ENCODE assay signal across 9 mouse cellular contexts in genomic region chr14:25519656-25520055, GRCm38 (mm10).
DNase-seq lines count a peak whose midpoint lies in the region; ATAC-seq lines count a peak whose summit lies in the region.
"Had no signal": no experiment of that assay in that cellular context is flagged by ENCODE, and none has a peak within 500 bp of the region (broad histone marks: within the 10 kb centered on the region; RNA-seq: fewer than 3 reads in every experiment).

No protein-coding gene starts in this region.

- no peaks in the 10 kb centered on the region for H3K9me3 ChIP-seq in forebrain, embryonic 10.5 days
- no peaks in the 10 kb centered on the region for H3K9me3 ChIP-seq in forebrain, embryonic 15.5 days
- H3K9me3 ChIP-seq in heart, embryonic 10.5 days, result no peaks in the 10 kb centered on the region
- H3K9me3 ChIP-seq in limb, embryonic 15.5 days, result no peaks in the 10 kb centered on the region
- H3K9me3 ChIP-seq: embryonic facial prominence, embryonic 13.5 days had no signal

- peaks cover 67% of the 10 kb centered on the region for H3K36me3 ChIP-seq in forebrain, embryonic 10.5 days (replicated peaks)
- no peaks in the 10 kb centered on the region for H3K36me3 ChIP-seq in forebrain, embryonic 15.5 days
- H3K36me3 ChIP-seq in heart, embryonic 10.5 days, result peaks cover 11% of the 10 kb centered on the region; the same call in 1 of the 2 replicates
- peaks cover 26% of the 10 kb centered on the region for H3K36me3 ChIP-seq in limb, embryonic 15.5 days

- H3K4me3 ChIP-seq in forebrain, embryonic 10.5 days, result no peak overlapping the region
- H3K4me3 ChIP-seq in forebrain, embryonic 15.5 days, result no peak overlapping the region
- H3K4me3 ChIP-seq in heart, embryonic 10.5 days, result no peak overlapping the region
- no peak overlapping the region for H3K4me3 ChIP-seq in limb, embryonic 15.5 days
- H3K4me3 ChIP-seq: embryonic facial prominence, embryonic 13.5 days had no signal

- peaks cover 97% of the 10 kb centered on the region for H3K4me1 ChIP-seq in forebrain, embryonic 10.5 days
- peaks cover 60% of the 10 kb centered on the region for H3K4me1 ChIP-seq in forebrain, embryonic 15.5 days
- peaks cover 99% of the 10 kb centered on the region for H3K4me1 ChIP-seq in heart, embryonic 10.5 days
- H3K4me1 ChIP-seq in limb, embryonic 15.5 days, result peaks cover 88% of the 10 kb centered on the region

- no peak for DNase-seq in forebrain, embryonic 10.5 days (ENCODE audit: extremely low spot score, low spot score)
- DNase-seq in 3T3-L1 (ENCODE audit: low read depth, low spot score), result peak; percentile 83
- peak; percentile 98 for DNase-seq in cerebellum, adult 9-11 months
- DNase-seq in heart, embryonic 10.5 days (ENCODE audit: low spot score), result no peak
- peak; percentile 77 for DNase-seq in skeletal muscle tissue, adult 2 months (ENCODE audit: low read depth, low spot score)
- no peak for DNase-seq in spleen, postnatal 14 days (ENCODE audit: low spot score in 2 of 2)

- no peak overlapping the region for H3K4me2 ChIP-seq in forebrain, embryonic 15.5 days (replicated peaks)
- H3K4me2 ChIP-seq in limb, embryonic 15.5 days, result no peak overlapping the region
- H3K4me2 ChIP-seq: embryonic facial prominence, embryonic 13.5 days had no signal

- H3K27ac ChIP-seq in forebrain, embryonic 10.5 days, result peak overlapping the region; percentile 44
- no peak overlapping the region for H3K27ac ChIP-seq in forebrain, embryonic 15.5 days (replicated peaks)
- H3K27ac ChIP-seq in heart, embryonic 10.5 days, result peak overlapping the region; percentile 87
- H3K27ac ChIP-seq in limb, embryonic 15.5 days, result peak overlapping the region; percentile 47
- H3K27ac ChIP-seq: embryonic facial prominence, embryonic 13.5 days had no signal

- H3K27me3 ChIP-seq in forebrain, embryonic 10.5 days (ENCODE audit: poor library complexity, severe bottlenecking), result no peaks in the 10 kb centered on the region
- H3K27me3 ChIP-seq in forebrain, embryonic 15.5 days, result no peaks in the 10 kb centered on the region
- no peaks in the 10 kb centered on the region for H3K27me3 ChIP-seq in heart, embryonic 10.5 days (ENCODE audit: insufficient read depth, poor library complexity, severe bottlenecking)
- no peaks in the 10 kb centered on the region for H3K27me3 ChIP-seq in limb, embryonic 15.5 days
- H3K27me3 ChIP-seq: embryonic facial prominence, embryonic 13.5 days had no signal

- H3K9ac ChIP-seq in forebrain, embryonic 15.5 days (replicated peaks), result no peak overlapping the region
- H3K9ac ChIP-seq in limb, embryonic 15.5 days, result no peak overlapping the region
- H3K9ac ChIP-seq: embryonic facial prominence, embryonic 13.5 days had no signal

- WGBS in forebrain, embryonic 10.5 days, result 69% methylated on average over 4 of the region's 4 CpGs
- 58% methylated on average over 4 of the region's 4 CpGs for WGBS in forebrain, embryonic 15.5 days
- 42% methylated on average over 4 of the region's 4 CpGs for WGBS in heart, embryonic 10.5 days
- WGBS in limb, embryonic 15.5 days, result 40% methylated on average over 4 of the region's 4 CpGs

- ATAC-seq in forebrain, embryonic 15.5 days (replicated peaks), result no peak
- no peak for ATAC-seq in limb, embryonic 15.5 days (ENCODE audit: insufficient number of reproducible peaks, low FRiP score, low TSS enrichment, low read depth)

Comparison
In these comparisons a context has a peak if more than half of its experiments do, and no peak if none do; other contexts are left out.
1. DNase-seq: peak in 3T3-L1 (single experiment), cerebellum, adult 9-11 months (single experiment) and skeletal muscle tissue, adult 2 months (single experiment); none in forebrain, embryonic 10.5 days (single experiment), heart, embryonic 10.5 days (single experiment) and spleen, postnatal 14 days (0 of 2).